Mouse (Mus musculus): ENCODE data around the gene Slc25a38. TPM values are rescaled to one million over a fixed set of nuclear protein-coding genes. Genes with fewer than 3 reads are reported as not detected.
A peak's percentile ranks its signal among the peaks of the same experiment; 100 is the strongest.

The Slc25a38 gene
- polyA plus RNA-seq, 1 experiment from 2014 or later = 43.6 TPM

DNA sequence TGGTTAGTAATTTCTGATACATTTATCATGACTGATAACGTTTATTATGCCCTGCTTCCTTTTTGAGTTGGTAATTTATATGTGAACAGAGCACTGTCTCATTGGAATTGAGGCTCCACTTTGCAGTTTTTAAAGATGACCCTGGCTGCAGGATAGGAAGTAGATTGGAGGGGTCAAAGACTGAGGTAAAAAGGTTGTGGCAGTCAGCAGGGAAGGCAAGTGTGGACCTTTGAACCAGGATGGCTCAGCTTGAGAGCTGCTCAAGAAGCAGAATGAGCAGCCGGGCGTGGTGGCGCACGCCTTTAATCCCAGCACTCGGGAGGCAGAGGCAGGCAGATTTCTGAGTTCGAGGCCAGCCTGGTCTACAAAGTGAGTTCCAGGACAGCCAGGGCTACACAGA lies 3.3 kb downstream of the Slc25a38 start:
- 0 out of 2 replicates have a peak, but pooled peaks cover 4% of the 10 kb centered on the region for H3K36me3 ChIP-seq (ENCODE audit: control insufficient read depth, insufficient read depth, low read length)
- ATAC-seq = no peak
- H3K4me1 ChIP-seq (ENCODE audit: control insufficient read depth, insufficient read depth, low read length) = peaks cover 8% of the 10 kb centered on the region
- no peak overlapping the region for H3K9ac ChIP-seq (ENCODE audit: low read depth, low read length)
- 94% methylated on average over 7 of the region's 7 CpGs for WGBS
- no peaks in the 10 kb centered on the region for H3K27me3 ChIP-seq (ENCODE audit: control insufficient read depth, insufficient read depth, low read depth, low read length)
- H3K4me3 ChIP-seq (ENCODE audit: low read depth, low read length) = no peak overlapping the region
- no peak overlapping the region for H3K27ac ChIP-seq (ENCODE audit: low read length)
- H3K9me3 ChIP-seq (replicated peaks; ENCODE audit: control insufficient read depth, low read length, poor library complexity, severe bottlenecking) = no peaks in the 10 kb centered on the region
- H3K4me2 ChIP-seq (ENCODE audit: low read length) = no peak overlapping the region

DNA sequence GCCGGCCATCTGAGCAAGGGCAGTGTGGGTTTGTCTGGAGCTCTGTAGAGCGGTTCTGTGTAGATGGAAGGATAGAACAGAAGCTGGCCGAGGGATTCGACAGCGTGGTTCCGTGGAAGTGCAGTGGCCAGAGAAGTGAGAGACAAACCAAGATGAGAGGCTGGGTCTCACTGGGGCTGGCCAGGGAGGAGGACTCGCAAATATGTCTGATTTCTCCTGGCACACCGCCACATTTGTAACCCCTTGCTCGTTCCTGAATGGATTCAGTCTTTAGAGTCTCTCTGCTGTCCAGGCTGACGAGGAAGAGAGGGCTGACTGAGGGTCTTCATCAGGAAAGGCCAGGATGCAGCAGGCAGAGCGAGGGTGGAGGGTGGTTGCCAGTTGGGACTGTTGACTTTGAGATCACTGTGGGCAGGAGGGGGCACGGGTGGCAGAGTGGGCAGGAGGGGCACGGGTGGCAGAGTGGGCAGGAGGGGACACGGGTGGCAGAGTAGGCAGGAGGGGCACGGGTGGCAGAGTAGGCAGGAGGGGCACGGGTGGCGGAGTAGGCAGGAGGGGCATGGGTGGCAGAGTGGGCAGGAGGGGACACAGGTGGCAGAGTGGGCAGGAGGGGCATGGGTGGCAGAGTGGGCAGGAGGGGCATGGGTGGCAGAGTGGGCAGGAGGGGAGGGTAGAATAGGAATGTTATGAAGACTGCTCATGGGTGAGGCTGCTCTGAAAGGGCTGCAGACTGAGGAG lies 4.0 kb downstream of the Slc25a38 start:
- no peaks in the 10 kb centered on the region for H3K9me3 ChIP-seq (replicated peaks; ENCODE audit: control insufficient read depth, low read length, poor library complexity, severe bottlenecking)
- no peak overlapping the region for H3K4me3 ChIP-seq (ENCODE audit: low read depth, low read length)
- peaks cover 5% of the 10 kb centered on the region; the same call in 1 of the 2 replicates for H3K36me3 ChIP-seq (ENCODE audit: control insufficient read depth, insufficient read depth, low read length)
- no peak overlapping the region for H3K27ac ChIP-seq (ENCODE audit: low read length)
- no peak for ATAC-seq
- WGBS = 88% methylated on average over 17 of the region's 17 CpGs
- peaks cover 8% of the 10 kb centered on the region for H3K4me1 ChIP-seq (ENCODE audit: control insufficient read depth, insufficient read depth, low read length)
- no peak overlapping the region for H3K4me2 ChIP-seq (ENCODE audit: low read length)
- H3K27me3 ChIP-seq (ENCODE audit: control insufficient read depth, insufficient read depth, low read depth, low read length) = no peaks in the 10 kb centered on the region
- H3K9ac ChIP-seq (ENCODE audit: low read depth, low read length) = no peak overlapping the region

GRCm38 (mm10) chr9:120114789-120115151 lies 4.6 kb downstream of the Slc25a38 start:
- H3K27me3 ChIP-seq (ENCODE audit: control insufficient read depth, insufficient read depth, low read depth, low read length) = no peaks in the 10 kb centered on the region
- H3K36me3 ChIP-seq (ENCODE audit: control insufficient read depth, insufficient read depth, low read length) = peaks cover 11% of the 10 kb centered on the region; the same call in 1 of the 2 replicates
- no peak for ATAC-seq
- H3K4me1 ChIP-seq (ENCODE audit: control insufficient read depth, insufficient read depth, low read length) = peaks cover 8% of the 10 kb centered on the region
- 100% methylated on average over 2 of the region's 2 CpGs for WGBS
- H3K4me2 ChIP-seq (ENCODE audit: low read length) = no peak overlapping the region
- H3K9me3 ChIP-seq (replicated peaks; ENCODE audit: control insufficient read depth, low read length, poor library complexity, severe bottlenecking) = no peaks in the 10 kb centered on the region
- no peak overlapping the region for H3K9ac ChIP-seq (ENCODE audit: low read depth, low read length)
- no peak overlapping the region for H3K27ac ChIP-seq (ENCODE audit: low read length)
- no peak overlapping the region for H3K4me3 ChIP-seq (ENCODE audit: low read depth, low read length)

DNA sequence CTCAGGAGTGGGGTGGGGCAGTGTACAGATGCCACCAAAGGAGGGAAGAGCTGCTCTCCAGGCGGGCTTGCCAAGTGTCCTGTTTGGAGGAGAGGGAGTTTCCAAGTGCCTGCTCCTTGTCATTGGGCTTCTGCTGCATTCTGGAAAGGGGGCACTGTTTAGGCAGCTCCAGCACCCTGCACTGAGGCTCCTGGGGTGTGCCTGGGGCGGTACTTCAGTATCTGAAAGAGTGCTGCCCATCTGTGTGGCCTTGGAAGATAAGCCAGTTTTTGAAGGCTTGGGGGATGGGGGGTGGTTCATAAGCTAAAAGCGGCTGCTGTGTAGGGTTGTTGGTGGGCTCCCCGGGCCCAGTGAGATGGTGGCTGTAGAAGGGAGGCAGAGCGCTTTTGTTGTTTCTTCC lies 5.4 kb downstream of the Slc25a38 start:
- Histone ChIP-seq H3K9me3 (replicated peaks; ENCODE audit: control insufficient read depth, low read length, poor library complexity, severe bottlenecking) (no peaks in the 10 kb centered on the region), H3K27ac (ENCODE audit: low read length) (no peak overlapping the region), H3K4me2 (ENCODE audit: low read length) (no peak overlapping the region), H3K4me1 (ENCODE audit: control insufficient read depth, insufficient read depth, low read length) (peaks cover 8% of the 10 kb centered on the region), H3K36me3 (ENCODE audit: control insufficient read depth, insufficient read depth, low read length) (peaks cover 16% of the 10 kb centered on the region), H3K27me3 (ENCODE audit: control insufficient read depth, insufficient read depth, low read depth, low read length) (no peaks in the 10 kb centered on the region), H3K9ac (ENCODE audit: low read depth, low read length) (no peak overlapping the region), H3K4me3 (ENCODE audit: low read depth, low read length) (no peak overlapping the region)
- 80% methylated on average over 5 of the region's 5 CpGs for WGBS
- ATAC-seq = no peak

DNA sequence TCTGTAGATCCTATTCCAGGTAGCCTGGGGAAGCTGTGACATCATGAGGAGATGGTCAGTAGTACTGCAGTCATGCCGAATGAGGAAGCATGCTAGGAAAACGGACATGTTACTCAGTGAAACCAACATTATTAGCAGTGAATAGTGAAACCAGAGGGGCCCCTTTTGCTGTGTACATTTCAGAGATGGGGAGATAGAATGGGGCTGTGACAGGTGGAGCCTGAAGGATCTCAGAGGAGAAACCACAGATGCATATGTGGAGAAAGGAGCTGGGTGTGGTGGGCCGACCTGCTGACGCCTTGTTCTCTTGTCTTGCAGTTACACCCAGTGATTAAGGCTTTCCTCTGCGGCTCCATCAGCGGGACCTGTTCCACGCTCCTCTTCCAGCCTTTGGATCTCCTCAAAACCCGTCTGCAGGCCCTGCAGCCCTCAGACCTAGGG lies 6.0 kb downstream of the Slc25a38 start:
- no peaks in the 10 kb centered on the region for H3K27me3 ChIP-seq (ENCODE audit: control insufficient read depth, insufficient read depth, low read depth, low read length)
- no peak overlapping the region for H3K27ac ChIP-seq (ENCODE audit: low read length)
- 89% methylated on average over 8 of the region's 8 CpGs for WGBS
- no peak for ATAC-seq
- 0 out of 2 replicates have a peak overlapping the region, but pooled peaks have one; percentile 7 for H3K9ac ChIP-seq (ENCODE audit: low read depth, low read length)
- H3K4me3 ChIP-seq (ENCODE audit: low read depth, low read length) = no peak overlapping the region
- H3K4me1 ChIP-seq (ENCODE audit: control insufficient read depth, insufficient read depth, low read length) = peaks cover 5% of the 10 kb centered on the region
- H3K4me2 ChIP-seq (ENCODE audit: low read length) = no peak overlapping the region
- H3K36me3 ChIP-seq (ENCODE audit: control insufficient read depth, insufficient read depth, low read length) = peaks cover 18% of the 10 kb centered on the region
- no peaks in the 10 kb centered on the region for H3K9me3 ChIP-seq (replicated peaks; ENCODE audit: control insufficient read depth, low read length, poor library complexity, severe bottlenecking)

- ATAC-seq = no peak
- H3K4me2 ChIP-seq (ENCODE audit: low read length) = no peak overlapping the region
- no peaks in the 10 kb centered on the region for H3K27me3 ChIP-seq (ENCODE audit: control insufficient read depth, insufficient read depth, low read depth, low read length)
- no peaks in the 10 kb centered on the region for H3K4me1 ChIP-seq (ENCODE audit: control insufficient read depth, insufficient read depth, low read length)
- no peaks in the 10 kb centered on the region for H3K9me3 ChIP-seq (replicated peaks; ENCODE audit: control insufficient read depth, low read length, poor library complexity, severe bottlenecking)
- no peak overlapping the region for H3K27ac ChIP-seq (ENCODE audit: low read length)
- H3K4me3 ChIP-seq (ENCODE audit: low read depth, low read length) = no peak overlapping the region
- no peak overlapping the region for H3K9ac ChIP-seq (ENCODE audit: low read depth, low read length)
- 91% methylated on average over 4 of the region's 4 CpGs for WGBS
- peaks cover 26% of the 10 kb centered on the region for H3K36me3 ChIP-seq (ENCODE audit: control insufficient read depth, insufficient read depth, low read length)
These were observed 8.0 kb downstream of the Slc25a38 start for GRCm38 (mm10) chr9:120118212-120118611.

- H3K36me3 ChIP-seq (ENCODE audit: control insufficient read depth, insufficient read depth, low read length) = peaks cover 35% of the 10 kb centered on the region
- 90% methylated on average over 7 of the region's 7 CpGs for WGBS
- no peaks in the 10 kb centered on the region for H3K9me3 ChIP-seq (replicated peaks; ENCODE audit: control insufficient read depth, low read length, poor library complexity, severe bottlenecking)
These were observed 10.3 kb downstream of the Slc25a38 start for GRCm38 (mm10) chr9:120120503-120120902.

GRCm38 (mm10) chr9:120126868-120127267 lies 16.7 kb downstream of the Slc25a38 start:
- H3K27me3 ChIP-seq (ENCODE audit: control insufficient read depth, insufficient read depth, low read depth, low read length) = no peaks in the 10 kb centered on the region
- H3K4me1 ChIP-seq (ENCODE audit: control insufficient read depth, insufficient read depth, low read length) = peaks cover 16% of the 10 kb centered on the region
- H3K9me3 ChIP-seq (replicated peaks; ENCODE audit: control insufficient read depth, low read length, poor library complexity, severe bottlenecking) = no peaks in the 10 kb centered on the region
- ATAC-seq = peak; percentile 14; the same call in 1 of the 2 replicates
- peak overlapping the region; percentile 73 for H3K4me2 ChIP-seq (ENCODE audit: low read length)
- peak overlapping the region; percentile 100 for H3K4me3 ChIP-seq (ENCODE audit: low read depth, low read length)
- H3K27ac ChIP-seq (ENCODE audit: low read length) = peak overlapping the region; percentile 82
- peaks cover 28% of the 10 kb centered on the region for H3K36me3 ChIP-seq (ENCODE audit: control insufficient read depth, insufficient read depth, low read length)
- H3K9ac ChIP-seq (ENCODE audit: low read depth, low read length) = peak overlapping the region; percentile 63
- 63% methylated on average over 11 of the region's 11 CpGs for WGBS

More at GRCm38 (mm10) chr9:120120503-120120902, 10.3 kb downstream of the Slc25a38 start:
- Histone ChIP-seq H3K27ac (ENCODE audit: low read length) (no peak overlapping the region), H3K9ac (ENCODE audit: low read depth, low read length) (no peak overlapping the region), H3K4me2 (ENCODE audit: low read length) (no peak overlapping the region), H3K4me3 (ENCODE audit: low read depth, low read length) (no peak overlapping the region), H3K27me3 (ENCODE audit: control insufficient read depth, insufficient read depth, low read depth, low read length) (no peaks in the 10 kb centered on the region), H3K4me1 (ENCODE audit: control insufficient read depth, insufficient read depth, low read length) (no peaks in the 10 kb centered on the region)
- no peak for ATAC-seq

DNA sequence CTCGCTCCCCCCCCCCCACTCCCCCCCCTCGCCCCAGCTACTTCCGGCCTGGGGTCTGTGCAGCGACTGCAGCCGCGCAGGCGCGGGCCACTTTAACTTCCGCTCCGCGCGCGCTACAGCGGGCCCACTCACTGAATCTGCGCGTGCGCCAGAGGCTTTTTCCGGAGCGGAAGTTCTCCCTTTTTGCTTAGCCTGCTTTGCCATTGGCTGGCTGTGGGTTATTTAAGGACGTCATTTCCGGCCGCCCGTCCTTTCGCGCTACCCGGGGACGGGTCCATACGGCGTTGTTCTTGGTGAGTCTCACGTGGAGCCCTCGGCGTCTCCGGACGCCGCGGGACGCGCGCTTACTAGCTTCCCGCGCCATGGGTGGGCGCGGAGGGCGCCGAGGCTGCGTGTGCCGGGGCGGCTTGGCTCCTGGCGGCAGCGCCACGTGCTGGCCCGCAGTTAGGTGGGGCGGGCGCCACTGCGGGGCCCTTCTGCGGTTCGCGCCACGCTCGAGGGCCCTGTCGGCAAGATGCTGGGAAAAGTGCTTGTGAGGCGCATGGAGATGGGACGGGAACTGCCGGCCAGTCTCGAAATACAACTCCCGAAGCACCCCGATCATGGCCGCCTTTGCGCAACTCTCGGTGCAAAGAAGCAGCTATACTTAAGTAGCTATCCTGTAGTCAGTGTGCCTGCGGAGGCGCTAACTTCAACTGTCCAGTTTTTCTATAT lies 17.5 kb downstream of the Slc25a38 start, which contains the start of gene Rpsa:
Gene Rpsa, plus strand, starts transcription at position 152 of the 714 bp plus-strand sequence.
- Histone ChIP-seq H3K27ac (ENCODE audit: low read length) (peak within 1 kb of the TSS; percentile 82), H3K36me3 (ENCODE audit: control insufficient read depth, insufficient read depth, low read length) (peaks cover 31% of the 10 kb centered on the region), H3K27me3 (ENCODE audit: control insufficient read depth, insufficient read depth, low read depth, low read length) (no peaks in the 10 kb centered on the region), H3K4me1 (ENCODE audit: control insufficient read depth, insufficient read depth, low read length) (peaks cover 16% of the 10 kb centered on the region), H3K4me2 (ENCODE audit: low read length) (peak within 1 kb of the TSS; percentile 94), H3K9ac (ENCODE audit: low read depth, low read length) (peak within 1 kb of the TSS; percentile 99), H3K9me3 (replicated peaks; ENCODE audit: control insufficient read depth, low read length, poor library complexity, severe bottlenecking) (no peaks in the 10 kb centered on the region), H3K4me3 (ENCODE audit: low read depth, low read length) (peak within 1 kb of the TSS; percentile 100)
- peak; percentile 97 for ATAC-seq
- under 1% methylated on average over 71 of the region's 72 CpGs for WGBS
